Mouse (Mus musculus) heart, postnatal 0 days (tissue): Measurements from ENCODE around the gene Sppl3. TPM values are rescaled to one million over a fixed set of nuclear protein-coding genes. Genes with fewer than 3 reads are reported as not detected.

ENCODE experiments used
- ATAC-seq: fragments of 200-750 bp; cut with Nextera tagmentation; 2 replicates; pipeline ENCODE4 v1.8.0; 2017; ENCODE audit warnings: low read depth, moderate number of reproducible peaks, moderate library complexity; ENCODE audit not compliant: insufficient read depth
- DNase-seq: peaks from one replicate; pipeline ENCODE4 v3.0.0-alpha.2; 2016; ENCODE audit warnings: low spot score
- H3K27ac ChIP-seq: fragments of 300-500 bp; sonication (generic); 2 replicates; pipeline ENCODE4 v1.5.1; 2014; ENCODE audit warnings: low read depth, mild to moderate bottlenecking
- H3K27me3 ChIP-seq: fragments of 300-500 bp; sonication (generic); 2 replicates; pipeline ENCODE4 v1.6.1; 2014; ENCODE audit warnings: low read length, mixed read lengths; ENCODE audit not compliant: control insufficient read depth, insufficient read depth
- H3K36me3 ChIP-seq: fragments of 300-500 bp; sonication (generic); replicated peaks from 2 replicates; pipeline ENCODE4 v1.6.1; 2014; ENCODE audit warnings: low read length, mixed read lengths; ENCODE audit not compliant: control insufficient read depth, insufficient read depth
- H3K4me1 ChIP-seq: fragments of 300-500 bp; sonication (generic); 2 replicates; pipeline ENCODE4 v1.6.1; 2014; ENCODE audit warnings: antibody characterized with exemption; ENCODE audit not compliant: control insufficient read depth, insufficient read depth
- H3K4me2 ChIP-seq: fragments of 300-500 bp; sonication (generic); 2 replicates; pipeline ENCODE4 v1.6.1; 2014; ENCODE audit warnings: low read depth, mild to moderate bottlenecking, low read length, moderate library complexity
- H3K4me3 ChIP-seq: fragments of 300-500 bp; sonication (generic); 2 replicates; pipeline ENCODE4 v1.5.1; 2014; ENCODE audit warnings: low read depth, low read length
- H3K9ac ChIP-seq: fragments of 300-500 bp; sonication (generic); replicated peaks from 2 replicates; pipeline ENCODE4 v1.6.1; 2014; ENCODE audit warnings: low read depth, low read length, mixed read lengths
- H3K9me3 ChIP-seq: fragments of 300-500 bp; sonication (generic); replicated peaks from 2 replicates; pipeline ENCODE4 v1.6.1; 2016; ENCODE audit warnings: low read length; ENCODE audit not compliant: control insufficient read depth
- CTCF ChIP-seq: IDR thresholded peaks from 2 replicates; pipeline ENCODE4 v1.5.1; 2016; ENCODE audit warnings: antibody characterized with exemption, control low read depth, low read depth
- EP300 ChIP-seq: IDR thresholded peaks from 2 replicates; pipeline ENCODE4 v1.6.1; 2016; ENCODE audit warnings: antibody characterized with exemption, low read depth
- WGBS: fragments of 180-500 bp; shearing (Covaris S2); extraction: QIAGEN DNeasy Blood & Tissue Kit; methylation state at CpG from one replicate; pipeline ENCODE4 v1.1.7; 2014; 5-methylcytosine and 5-hydroxymethylcytosine counted together
- polyA plus RNA-seq: library from polyadenylated mRNA; unstranded; fragments of >200 nt; fragmentation: Nextera tagmentation; extraction: Ambion mirVana; gene quantifications from 2 replicates; pipeline ENCODE4 v1.2.1, GENCODE M21; 2015
- total RNA-seq: library from RNA; depleted of rRNA; stranded (reverse); fragments of >200 nt; gene quantifications from 2 replicates; pipeline ENCODE4 v1.2.3, GENCODE M21; 2014; ENCODE audit warnings: low replicate concordance

The Sppl3 gene
- total and polyA plus RNA-seq, 2 experiments from 2014 or later = 6.8 to 65.6 TPM

GRCm38 (mm10) chr5:115076144-115076901 is 65.4 kb downstream of the Sppl3 start:
- WGBS = 49% methylated on average over 5 of the region's 5 CpGs
- H3K4me2 ChIP-seq = no peak overlapping the region
- no peaks in the 10 kb centered on the region for H3K9me3 ChIP-seq
- no peak overlapping the region for H3K27ac ChIP-seq
- ATAC-seq = no peak
- TF ChIP-seq EP300 = no peak
- peak; percentile 75 for TF ChIP-seq CTCF
- no peaks in the 10 kb centered on the region for H3K27me3 ChIP-seq
- no peak overlapping the region for H3K9ac ChIP-seq
- H3K36me3 ChIP-seq = peaks cover 9% of the 10 kb centered on the region; the same call in 1 of the 2 replicates
- peak; percentile 26 for DNase-seq
- H3K4me3 ChIP-seq = no peak overlapping the region
- H3K4me1 ChIP-seq = peaks cover 11% of the 10 kb centered on the region

GRCm38 (mm10) chr5:115081636-115082035 is 70.7 kb downstream of the Sppl3 start:
- 83% methylated on average over 5 of the region's 5 CpGs for WGBS
- Histone ChIP-seq H3K27me3 (no peaks in the 10 kb centered on the region), H3K9me3 (no peaks in the 10 kb centered on the region), H3K4me2 (no peak overlapping the region), H3K4me3 (no peak overlapping the region), H3K9ac (no peak overlapping the region), H3K4me1 (no peaks in the 10 kb centered on the region), H3K27ac (no peak overlapping the region), H3K36me3 (peaks cover 43% of the 10 kb centered on the region)
- DNase-seq (no peak), ATAC-seq (no peak)
- TF ChIP-seq CTCF = no peak
- no peak for TF ChIP-seq EP300

- H3K36me3 ChIP-seq = peaks cover 58% of the 10 kb centered on the region
These were observed 72.6 kb downstream of the Sppl3 start for GRCm38 (mm10) chr5:115083492-115083891.

DNA sequence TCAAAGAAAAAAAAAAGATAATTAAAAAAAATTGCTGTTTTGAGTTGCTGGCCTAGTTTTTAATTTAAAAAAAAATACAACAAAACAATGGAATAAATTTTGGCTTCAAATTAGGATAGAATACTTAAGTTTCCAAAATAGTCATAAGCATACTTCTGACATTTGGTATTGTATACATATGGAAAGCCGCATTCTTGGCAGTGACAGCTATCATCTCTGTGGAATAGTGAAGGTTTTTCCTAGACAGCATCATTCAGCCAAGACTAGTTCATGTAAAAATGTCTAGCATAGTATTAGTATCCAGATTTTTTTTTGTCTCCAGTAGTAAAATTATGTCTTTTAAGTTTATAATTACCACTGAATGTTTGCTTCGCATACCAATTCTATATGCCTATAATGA is 74.7 kb downstream of the Sppl3 start:
- Histone ChIP-seq H3K4me1 (no peaks in the 10 kb centered on the region), H3K4me2 (no peak overlapping the region), H3K36me3 (peaks cover 79% of the 10 kb centered on the region), H3K27me3 (no peaks in the 10 kb centered on the region), H3K9me3 (no peaks in the 10 kb centered on the region), H3K4me3 (no peak overlapping the region), H3K9ac (no peak overlapping the region), H3K27ac (no peak overlapping the region)
- DNase-seq (no peak), ATAC-seq (no peak)
- 96% methylated on average over 2 of the region's 2 CpGs for whole genome bisulfite sequencing
- TF ChIP-seq EP300 (no peak), CTCF (no peak)

More at GRCm38 (mm10) chr5:115083492-115083891, 72.6 kb downstream of the Sppl3 start:
- H3K4me3 ChIP-seq = no peak overlapping the region
- ATAC-seq = no peak
- TF ChIP-seq CTCF (no peak), EP300 (no peak)
- no peak overlapping the region for H3K4me2 ChIP-seq
- no peak for DNase-seq
- H3K27ac ChIP-seq = no peak overlapping the region
- H3K27me3 ChIP-seq = no peaks in the 10 kb centered on the region
- 69% methylated on average over 6 of the region's 6 CpGs for WGBS
- no peaks in the 10 kb centered on the region for H3K4me1 ChIP-seq
- H3K9ac ChIP-seq = no peak overlapping the region
- H3K9me3 ChIP-seq = no peaks in the 10 kb centered on the region

- peaks cover 83% of the 10 kb centered on the region for H3K36me3 ChIP-seq
- DNase-seq = no peak
- H3K4me3 ChIP-seq = no peak overlapping the region
- no peak overlapping the region for H3K27ac ChIP-seq
- WGBS = 93% methylated on average over 5 of the region's 5 CpGs
- H3K27me3 ChIP-seq = no peaks in the 10 kb centered on the region
- no peak overlapping the region for H3K9ac ChIP-seq
- 0 out of 2 replicates have a peak, but pooled peaks cover 7% of the 10 kb centered on the region for H3K4me1 ChIP-seq
- no peak overlapping the region for H3K4me2 ChIP-seq
- no peaks in the 10 kb centered on the region for H3K9me3 ChIP-seq
- ATAC-seq = no peak
- TF ChIP-seq CTCF (peak; percentile 20), EP300 (no peak)
These were observed 78.8 kb downstream of the Sppl3 start for GRCm38 (mm10) chr5:115089592-115090268.
